Mouse (Mus musculus) midbrain, embryonic 16.5 days (tissue): ENCODE data around the gene Sac3d1. TPM values are rescaled to one million over a fixed set of nuclear protein-coding genes. Genes with fewer than 3 reads are reported as not detected.

Experiments used
- ATAC-seq: fragments of 200-750 bp; cut with Nextera tagmentation; 2 replicates; pipeline ENCODE4 v1.8.0; 2017; ENCODE audit warnings: moderate TSS enrichment
- H3K27ac ChIP-seq: fragments of 300-500 bp; sonication (generic); 2 replicates; pipeline ENCODE4 v1.5.1; 2014; ENCODE audit warnings: mild to moderate bottlenecking, low read length, mixed read lengths
- H3K27me3 ChIP-seq: fragments of 300-500 bp; sonication (generic); 2 replicates; pipeline ENCODE4 v1.6.1; 2014; ENCODE audit warnings: low read depth, low read length, mixed read lengths; ENCODE audit not compliant: control insufficient read depth, insufficient read depth
- H3K36me3 ChIP-seq: fragments of 300-500 bp; sonication (generic); 2 replicates; pipeline ENCODE4 v1.6.1; 2014; ENCODE audit warnings: mild to moderate bottlenecking, low read length, moderate library complexity, mixed read lengths; ENCODE audit not compliant: control insufficient read depth, insufficient read depth
- H3K4me1 ChIP-seq: fragments of 300-500 bp; sonication (generic); 2 replicates; pipeline ENCODE4 v1.6.1; 2014; ENCODE audit warnings: mild to moderate bottlenecking, low read length, mixed read lengths; ENCODE audit not compliant: control insufficient read depth, insufficient read depth
- H3K4me2 ChIP-seq: fragments of 300-500 bp; sonication (generic); 2 replicates; pipeline ENCODE4 v1.6.1; 2014; ENCODE audit warnings: mild to moderate bottlenecking, low read length, mixed read lengths
- H3K4me3 ChIP-seq: fragments of 300-500 bp; sonication (generic); 2 replicates; pipeline ENCODE4 v1.5.1; 2014; ENCODE audit warnings: low read depth, mild to moderate bottlenecking, low read length, moderate library complexity, mixed read lengths
- H3K9ac ChIP-seq: fragments of 300-500 bp; sonication (generic); 2 replicates; pipeline ENCODE4 v1.6.1; 2014; ENCODE audit warnings: low read depth, low read length, mixed read lengths
- H3K9me3 ChIP-seq: fragments of 300-500 bp; sonication (generic); replicated peaks from 2 replicates; pipeline ENCODE4 v1.6.1; 2014; ENCODE audit warnings: mild to moderate bottlenecking, low read length, mixed read lengths; ENCODE audit not compliant: control insufficient read depth, poor library complexity, severe bottlenecking
- WGBS: fragments of 180-500 bp; shearing (Covaris S2); extraction: QIAGEN DNeasy Blood & Tissue Kit; methylation state at CpG from one replicate; pipeline ENCODE4 v1.1.7; 2014; 5-methylcytosine and 5-hydroxymethylcytosine counted together
- polyA plus RNA-seq: library from polyadenylated mRNA; unstranded; fragments of >200 nt; fragmentation: Nextera tagmentation; extraction: Ambion mirVana; gene quantifications from 2 replicates; pipeline ENCODE4 v1.2.1, GENCODE M21; 2015

Sac3d1 gene
- polyA plus RNA-seq, 1 experiment from 2014 or later, result 45.2 TPM

DNA sequence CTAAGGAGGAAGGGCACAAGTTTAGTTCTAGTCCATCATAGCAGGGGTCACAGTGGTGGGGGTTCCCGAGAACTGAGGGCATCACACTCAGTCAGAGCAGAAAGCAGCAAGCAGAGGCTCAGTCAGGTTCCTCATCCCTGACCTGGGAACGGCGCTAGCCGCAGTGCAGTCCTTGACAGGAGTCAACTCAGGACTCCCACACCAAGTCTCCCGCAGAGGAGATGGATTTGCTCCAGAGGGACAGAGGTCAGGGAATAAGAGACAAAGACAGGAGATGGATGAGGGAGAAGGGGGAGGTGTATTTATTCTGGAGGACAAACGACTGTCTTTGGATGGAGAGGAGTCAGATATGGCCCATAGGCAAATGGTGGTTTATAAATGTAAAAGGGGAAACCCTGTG lies 5.3 kb downstream of the Sac3d1 start:
- Histone ChIP-seq H3K4me2 (no peak overlapping the region), H3K9ac (no peak overlapping the region), H3K4me3 (no peak overlapping the region), H3K36me3 (peaks cover 17% of the 10 kb centered on the region), H3K27me3 (no peaks in the 10 kb centered on the region), H3K27ac (no peak overlapping the region), H3K4me1 (peaks cover 10% of the 10 kb centered on the region), H3K9me3 (no peaks in the 10 kb centered on the region)
- 71% methylated on average over 6 of the region's 6 CpGs for WGBS
- no peak for ATAC-seq

- Histone ChIP-seq H3K27ac (no peak within 1 kb of the TSS), H3K9ac (no peak within 1 kb of the TSS), H3K4me3 (no peak within 1 kb of the TSS), H3K36me3 (no peaks in the 10 kb centered on the region), H3K4me1 (no peaks in the 10 kb centered on the region), H3K4me2 (no peak within 1 kb of the TSS), H3K27me3 (no peaks in the 10 kb centered on the region), H3K9me3 (no peaks in the 10 kb centered on the region)
- WGBS, result 88% methylated on average over 7 of the region's 7 CpGs
- ATAC-seq, result no peak
Measured at GRCm38 (mm10) chr19:6105586-6105985, 12.9 kb downstream of the Sac3d1 start, which contains the start of gene Naaladl1. Gene Naaladl1, plus strand, starts transcription at chr19:6105782.

GRCm38 (mm10) chr19:6104476-6104875 lies 14.0 kb downstream of the Sac3d1 start:
- Histone ChIP-seq H3K4me1 (no peaks in the 10 kb centered on the region), H3K4me3 (no peak overlapping the region), H3K9ac (no peak overlapping the region), H3K27ac (no peak overlapping the region), H3K36me3 (no peaks in the 10 kb centered on the region), H3K27me3 (no peaks in the 10 kb centered on the region), H3K9me3 (no peaks in the 10 kb centered on the region), H3K4me2 (no peak overlapping the region)
- 80% methylated on average over 4 of the region's 4 CpGs for WGBS
- no peak for ATAC-seq

DNA sequence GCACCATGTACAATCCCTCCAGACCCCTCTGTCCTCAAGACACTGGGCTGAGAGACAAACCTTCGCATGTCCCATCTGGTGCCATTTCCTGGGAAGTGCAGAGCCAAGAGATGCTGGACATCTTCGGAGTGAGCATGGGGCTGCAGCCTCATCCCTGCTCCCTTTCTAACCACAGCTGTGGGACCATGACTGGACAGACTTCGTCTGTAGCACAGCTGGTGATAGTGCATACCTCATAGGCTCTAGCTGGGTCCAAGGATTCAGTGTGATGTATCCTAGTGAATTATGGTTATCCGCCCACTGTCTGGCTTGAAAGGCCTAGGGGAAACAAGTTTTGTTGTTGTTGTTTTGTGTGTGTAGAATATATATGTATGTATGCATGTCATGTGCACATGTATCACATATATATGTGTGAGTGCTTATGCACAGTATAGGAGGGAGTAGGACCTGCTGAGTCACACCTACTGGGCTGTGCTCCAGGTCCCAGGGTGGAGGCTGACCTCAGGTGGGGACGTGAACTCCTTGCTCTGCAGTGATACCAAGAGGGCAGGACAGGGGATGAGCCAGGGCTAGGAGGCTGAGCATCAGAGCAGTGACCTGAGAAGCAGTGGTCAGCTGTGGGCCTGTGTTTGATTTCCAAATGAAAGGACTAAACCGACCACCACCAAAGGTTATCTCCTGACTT lies 16.1 kb downstream of the Sac3d1 start:
- no peaks in the 10 kb centered on the region for H3K4me1 ChIP-seq
- no peak overlapping the region for H3K9ac ChIP-seq
- H3K27ac ChIP-seq, result no peak overlapping the region
- no peaks in the 10 kb centered on the region for H3K9me3 ChIP-seq
- WGBS, result 82% methylated on average over 6 of the region's 6 CpGs
- H3K4me3 ChIP-seq, result no peak overlapping the region
- no peak for ATAC-seq
- H3K27me3 ChIP-seq, result no peaks in the 10 kb centered on the region
- H3K4me2 ChIP-seq, result no peak overlapping the region
- H3K36me3 ChIP-seq, result no peaks in the 10 kb centered on the region

- no peak overlapping the region for H3K27ac ChIP-seq
- WGBS, result 78% methylated on average over 6 of the region's 6 CpGs
- H3K9ac ChIP-seq, result no peak overlapping the region
- ATAC-seq, result no peak
- no peaks in the 10 kb centered on the region for H3K9me3 ChIP-seq
- no peak overlapping the region for H3K4me2 ChIP-seq
- H3K4me3 ChIP-seq, result no peak overlapping the region
- no peaks in the 10 kb centered on the region for H3K27me3 ChIP-seq
- no peaks in the 10 kb centered on the region for H3K36me3 ChIP-seq
- no peaks in the 10 kb centered on the region for H3K4me1 ChIP-seq
Measured at GRCm38 (mm10) chr19:6101186-6101585, 17.3 kb downstream of the Sac3d1 start.

GRCm38 (mm10) chr19:6097847-6098246 lies 20.6 kb downstream of the Sac3d1 start:
- no peak overlapping the region for H3K9ac ChIP-seq
- H3K9me3 ChIP-seq, result no peaks in the 10 kb centered on the region
- no peaks in the 10 kb centered on the region for H3K4me1 ChIP-seq
- WGBS, result 91% methylated on average over 3 of the region's 3 CpGs
- no peak overlapping the region for H3K4me3 ChIP-seq
- H3K27me3 ChIP-seq, result no peaks in the 10 kb centered on the region
- no peaks in the 10 kb centered on the region for H3K36me3 ChIP-seq
- no peak for ATAC-seq
- H3K27ac ChIP-seq, result no peak overlapping the region
- no peak overlapping the region for H3K4me2 ChIP-seq

- Histone ChIP-seq H3K27me3 (no peaks in the 10 kb centered on the region), H3K9me3 (no peaks in the 10 kb centered on the region), H3K36me3 (no peaks in the 10 kb centered on the region), H3K4me3 (no peak within 1 kb of the TSS), H3K4me2 (no peak within 1 kb of the TSS), H3K9ac (no peak within 1 kb of the TSS), H3K27ac (no peak within 1 kb of the TSS), H3K4me1 (no peaks in the 10 kb centered on the region)
- WGBS, result 91% methylated on average over 7 of the region's 7 CpGs
- no peak for ATAC-seq
Measured at GRCm38 (mm10) chr19:6094119-6094518, 24.3 kb downstream of the Sac3d1 start, which contains the start of gene AC131692.1. Gene AC131692.1, plus strand, starts transcription at chr19:6094419.

DNA sequence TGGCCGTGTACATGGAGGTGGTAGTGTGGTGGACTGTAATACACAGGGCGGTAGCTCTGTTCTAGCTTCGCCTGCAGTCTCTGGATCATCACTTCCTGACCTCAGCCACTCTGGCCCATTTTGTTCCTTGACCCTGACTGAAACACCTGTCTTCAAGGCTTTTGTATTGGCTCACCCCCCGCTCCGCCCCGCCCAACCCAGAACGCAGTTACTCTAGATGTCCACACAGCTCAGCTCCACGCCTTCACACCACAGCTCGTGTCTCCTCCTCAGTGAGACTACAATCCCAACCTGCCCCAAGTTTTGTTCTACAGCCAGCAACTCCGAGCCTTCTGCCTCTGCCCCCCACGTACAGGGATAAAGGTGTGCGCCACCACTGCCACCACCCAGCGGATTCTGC lies 29.6 kb downstream of the Sac3d1 start:
- H3K9me3 ChIP-seq, result no peaks in the 10 kb centered on the region
- WGBS, result 94% methylated on average over 13 of the region's 13 CpGs
- no peak for ATAC-seq
- H3K27ac ChIP-seq, result no peak overlapping the region
- peaks cover 12% of the 10 kb centered on the region for H3K4me1 ChIP-seq
- H3K27me3 ChIP-seq, result no peaks in the 10 kb centered on the region
- no peak overlapping the region for H3K4me3 ChIP-seq
- no peaks in the 10 kb centered on the region for H3K36me3 ChIP-seq
- H3K9ac ChIP-seq, result no peak overlapping the region
- no peak overlapping the region for H3K4me2 ChIP-seq

- Histone ChIP-seq H3K27me3 (no peaks in the 10 kb centered on the region), H3K4me2 (peak overlapping the region; percentile 94), H3K4me1 (peaks cover 18% of the 10 kb centered on the region), H3K27ac (no peak overlapping the region), H3K36me3 (peaks cover 9% of the 10 kb centered on the region), H3K4me3 (peak overlapping the region; percentile 76), H3K9me3 (no peaks in the 10 kb centered on the region), H3K9ac (no peak overlapping the region)
- peak; percentile 58 for ATAC-seq
- under 1% methylated on average over 17 of the region's 17 CpGs for WGBS
Measured at GRCm38 (mm10) chr19:6085417-6085879, 33.0 kb downstream of the Sac3d1 start.
